Mouse (Mus musculus) brain, embryonic 14.5 days (tissue): Measurements from ENCODE around the gene Klrc2.
"Not testable (repeated sequence)": the region's sequence is repeated elsewhere in the genome, so short reads cannot be mapped to it uniquely, and the experiment has no call there.

Experiments used
- CTCF ChIP-seq: fragments of 200-500 bp; IDR thresholded peaks from 2 replicates; pipeline ENCODE4 v1.5.1; 2012; ENCODE audit warnings: inconsistent platforms, mild to moderate bottlenecking, moderate library complexity, borderline replicate concordance; ENCODE audit not compliant: insufficient read depth, insufficient read length; ENCODE audit errors: extremely low read depth
- POLR2A ChIP-seq: fragments of 200-500 bp; IDR thresholded peaks from 2 replicates; pipeline ENCODE4 v1.6.1; 2012; ENCODE audit warnings: mild to moderate bottlenecking, inconsistent platforms, borderline replicate concordance; ENCODE audit not compliant: poor library complexity, insufficient read depth, insufficient read length, severe bottlenecking; ENCODE audit errors: extremely low read depth

GRCm38 (mm10) chr6:129661301-129661700 lies 812 bp upstream of the Klrc2 start:
- TF ChIP-seq POLR2A, CTCF: not testable (repeated sequence)
